Mouse (Mus musculus): ENCODE results near the gene Eif4ebp2. TPM values are rescaled to one million over a fixed set of nuclear protein-coding genes. Genes with fewer than 3 reads are reported as not detected.
A peak's percentile ranks its signal among the peaks of the same experiment; 100 is the strongest.

Eif4ebp2 gene
- polyA plus RNA-seq, 1 experiment from 2014 or later = 50.3 TPM

- Histone ChIP-seq H3K36me3 (no peaks in the 10 kb centered on the region), H3K9me3 (no peaks in the 10 kb centered on the region), H3K27me3 (no peaks in the 10 kb centered on the region), H3K4me2 (no peak overlapping the region), H3K4me3 (no peak overlapping the region), H3K27ac (replicated peaks) (no peak overlapping the region), H3K4me1 (replicated peaks) (peaks cover 3% of the 10 kb centered on the region), H3K9ac (no peak overlapping the region)
- WGBS = 54% methylated on average over 4 of the region's 4 CpGs
- no peak for ATAC-seq (ENCODE audit: low read depth)
These were observed 59.9 kb downstream of the Eif4ebp2 start for GRCm38 (mm10) chr10:61392584-61392983.

- no peak overlapping the region for H3K9ac ChIP-seq
- no peak overlapping the region for H3K4me2 ChIP-seq
- H3K4me3 ChIP-seq = no peak overlapping the region
- 62% methylated on average over 2 of the region's 2 CpGs for WGBS
- H3K9me3 ChIP-seq = no peaks in the 10 kb centered on the region
- ATAC-seq (ENCODE audit: low read depth) = no peak
- no peaks in the 10 kb centered on the region; the same call in 1 of the 2 replicates for H3K27me3 ChIP-seq
- no peaks in the 10 kb centered on the region for H3K36me3 ChIP-seq
- no peak overlapping the region for H3K27ac ChIP-seq (replicated peaks)
- peaks cover 3% of the 10 kb centered on the region for H3K4me1 ChIP-seq (replicated peaks)
These were observed 62.3 kb downstream of the Eif4ebp2 start for GRCm38 (mm10) chr10:61390148-61390547.

- peak overlapping the region; percentile 30; the same call in 1 of the 2 replicates for H3K27ac ChIP-seq (replicated peaks)
- H3K9ac ChIP-seq = no peak overlapping the region
- no peak overlapping the region for H3K4me2 ChIP-seq
- H3K27me3 ChIP-seq = no peaks in the 10 kb centered on the region; the same call in 1 of the 2 replicates
- 20% methylated on average over 5 of the region's 5 CpGs for WGBS
- H3K36me3 ChIP-seq = no peaks in the 10 kb centered on the region
- peak; percentile 90 for ATAC-seq (ENCODE audit: low read depth)
- H3K9me3 ChIP-seq = no peaks in the 10 kb centered on the region
- H3K4me1 ChIP-seq (replicated peaks) = peaks cover 10% of the 10 kb centered on the region
- no peak overlapping the region for H3K4me3 ChIP-seq
These were observed 63.4 kb downstream of the Eif4ebp2 start for GRCm38 (mm10) chr10:61389020-61389419.

GRCm38 (mm10) chr10:61386284-61386683 lies 66.2 kb downstream of the Eif4ebp2 start:
- Histone ChIP-seq H3K27ac (replicated peaks) (no peak overlapping the region), H3K9me3 (no peaks in the 10 kb centered on the region), H3K9ac (no peak overlapping the region), H3K36me3 (no peaks in the 10 kb centered on the region), H3K4me3 (no peak overlapping the region), H3K27me3 (peaks cover 4% of the 10 kb centered on the region), H3K4me1 (replicated peaks) (peaks cover 32% of the 10 kb centered on the region), H3K4me2 (no peak overlapping the region)
- ATAC-seq (ENCODE audit: low read depth) = no peak
- WGBS = 76% methylated on average over 6 of the region's 6 CpGs

GRCm38 (mm10) chr10:61385174-61385573 lies 67.3 kb downstream of the Eif4ebp2 start:
- Histone ChIP-seq H3K4me2 (no peak overlapping the region), H3K36me3 (no peaks in the 10 kb centered on the region), H3K9me3 (no peaks in the 10 kb centered on the region), H3K9ac (no peak overlapping the region), H3K27me3 (peaks cover 9% of the 10 kb centered on the region), H3K27ac (replicated peaks) (no peak overlapping the region), H3K4me3 (no peak overlapping the region), H3K4me1 (replicated peaks) (peaks cover 43% of the 10 kb centered on the region)
- no peak for ATAC-seq (ENCODE audit: low read depth)
- 75% methylated on average over 6 of the region's 6 CpGs for WGBS

DNA sequence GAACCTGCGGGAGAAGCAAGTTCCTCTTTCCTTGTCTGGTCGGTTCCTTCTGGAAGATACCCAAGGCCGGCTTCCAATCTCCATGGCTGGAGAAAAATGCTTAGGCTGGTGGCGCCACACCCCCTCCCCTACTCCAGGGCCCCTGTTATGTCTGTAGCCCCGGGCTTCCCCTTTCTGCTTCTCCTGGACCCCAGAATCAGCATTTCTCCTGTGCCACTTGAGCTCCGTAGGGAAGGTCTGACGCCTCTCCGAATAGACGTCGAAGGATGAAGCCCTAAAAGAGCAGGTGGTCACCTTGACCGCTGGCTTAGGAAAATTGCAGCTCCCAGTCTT lies 68.8 kb downstream of the Eif4ebp2 start:
- H3K27ac ChIP-seq (replicated peaks) = peak overlapping the region; percentile 73
- peak overlapping the region; percentile 83 for H3K9ac ChIP-seq
- H3K27me3 ChIP-seq = peaks cover 9% of the 10 kb centered on the region
- H3K36me3 ChIP-seq = no peaks in the 10 kb centered on the region
- H3K9me3 ChIP-seq = no peaks in the 10 kb centered on the region
- peak; percentile 23 for ATAC-seq (ENCODE audit: low read depth)
- H3K4me1 ChIP-seq (replicated peaks) = peaks cover 55% of the 10 kb centered on the region
- H3K4me2 ChIP-seq = peak overlapping the region; percentile 91
- 6% methylated on average over 11 of the region's 11 CpGs for WGBS
- H3K4me3 ChIP-seq = peak overlapping the region; percentile 66

- Histone ChIP-seq H3K36me3 (no peaks in the 10 kb centered on the region), H3K9ac (peak within 1 kb of the TSS; percentile 83), H3K4me2 (peak within 1 kb of the TSS; percentile 91), H3K27ac (replicated peaks) (peak within 1 kb of the TSS; percentile 73), H3K4me3 (peak within 1 kb of the TSS; percentile 66), H3K4me1 (replicated peaks) (peaks cover 58% of the 10 kb centered on the region), H3K9me3 (no peaks in the 10 kb centered on the region), H3K27me3 (peaks cover 9% of the 10 kb centered on the region)
- peak; percentile 86 for ATAC-seq (ENCODE audit: low read depth)
- WGBS = under 1% methylated on average over 60 of the region's 60 CpGs
These were observed 69.3 kb downstream of the Eif4ebp2 start, which contains the start of gene Pald1 for GRCm38 (mm10) chr10:61383021-61383714. Pald1 (minus strand) TSS chr10:61383530.

DNA sequence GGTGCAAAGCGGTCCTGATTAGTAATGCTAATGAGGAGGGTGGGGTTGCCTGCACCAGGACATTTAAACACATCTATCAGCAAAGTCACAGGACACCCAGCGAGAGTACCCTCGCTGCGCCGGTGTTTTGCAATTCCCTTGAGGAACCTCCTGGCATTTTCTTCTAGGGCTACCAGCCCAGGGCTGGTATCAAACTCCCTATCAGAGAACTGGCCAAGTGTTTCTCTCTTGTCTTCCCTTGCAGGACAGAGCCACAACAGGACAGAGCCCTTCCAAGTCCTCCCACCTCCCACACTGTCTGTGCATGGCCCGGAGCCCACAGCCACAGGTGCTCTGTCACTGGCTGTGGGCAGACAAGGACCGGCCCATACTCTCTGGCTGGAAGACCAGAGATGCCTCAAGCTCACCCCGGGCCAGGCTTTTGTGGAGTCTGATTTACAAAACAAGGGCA lies 70.2 kb downstream of the Eif4ebp2 start:
- H3K27ac ChIP-seq (replicated peaks) = peak overlapping the region; percentile 73
- peaks cover 9% of the 10 kb centered on the region for H3K27me3 ChIP-seq
- H3K4me2 ChIP-seq = peak overlapping the region; percentile 91
- H3K9me3 ChIP-seq = no peaks in the 10 kb centered on the region
- WGBS = under 1% methylated on average over 8 of the region's 8 CpGs
- peak; percentile 23 for ATAC-seq (ENCODE audit: low read depth)
- peaks cover 67% of the 10 kb centered on the region for H3K4me1 ChIP-seq (replicated peaks)
- peak overlapping the region; percentile 83 for H3K9ac ChIP-seq
- no peaks in the 10 kb centered on the region for H3K36me3 ChIP-seq
- peak overlapping the region; percentile 66 for H3K4me3 ChIP-seq

- Histone ChIP-seq H3K4me3 (peak overlapping the region; percentile 66), H3K9me3 (no peaks in the 10 kb centered on the region), H3K36me3 (no peaks in the 10 kb centered on the region), H3K27me3 (peaks cover 9% of the 10 kb centered on the region), H3K4me2 (peak overlapping the region; percentile 91), H3K4me1 (replicated peaks) (peaks cover 69% of the 10 kb centered on the region), H3K27ac (replicated peaks) (peak overlapping the region; percentile 73), H3K9ac (peak overlapping the region; percentile 83)
- 13% methylated on average over 8 of the region's 8 CpGs for WGBS
- ATAC-seq (ENCODE audit: low read depth) = no peak
These were observed 70.6 kb downstream of the Eif4ebp2 start for GRCm38 (mm10) chr10:61381823-61382222.

GRCm38 (mm10) chr10:61380186-61380585 lies 72.3 kb downstream of the Eif4ebp2 start:
- peak overlapping the region; percentile 73 for H3K27ac ChIP-seq (replicated peaks)
- H3K9me3 ChIP-seq = no peaks in the 10 kb centered on the region
- ATAC-seq (ENCODE audit: low read depth) = no peak

GRCm38 (mm10) chr10:61379340-61380040 lies 73.0 kb downstream of the Eif4ebp2 start:
- ATAC-seq (ENCODE audit: low read depth) = no peak
- Histone ChIP-seq H3K4me3 (peak overlapping the region; percentile 66; the same call in 1 of the 2 replicates), H3K27ac (replicated peaks) (peak overlapping the region; percentile 73), H3K36me3 (no peaks in the 10 kb centered on the region), H3K9ac (no peak overlapping the region), H3K4me1 (replicated peaks) (peaks cover 84% of the 10 kb centered on the region), H3K9me3 (no peaks in the 10 kb centered on the region), H3K4me2 (peak overlapping the region; percentile 91), H3K27me3 (peaks cover 9% of the 10 kb centered on the region)
- 80% methylated on average over 13 of the region's 13 CpGs for WGBS

More at GRCm38 (mm10) chr10:61380186-61380585, 72.3 kb downstream of the Eif4ebp2 start:
- H3K4me1 ChIP-seq (replicated peaks) = peaks cover 81% of the 10 kb centered on the region
- H3K4me3 ChIP-seq = peak overlapping the region; percentile 66
- WGBS = 7% methylated on average over 9 of the region's 9 CpGs
- peaks cover 9% of the 10 kb centered on the region for H3K27me3 ChIP-seq
- H3K9ac ChIP-seq = peak overlapping the region; percentile 83
- no peaks in the 10 kb centered on the region for H3K36me3 ChIP-seq
- H3K4me2 ChIP-seq = peak overlapping the region; percentile 91

- H3K27ac ChIP-seq (replicated peaks) = no peak overlapping the region
- ATAC-seq (ENCODE audit: low read depth) = no peak
- H3K27me3 ChIP-seq = peaks cover 9% of the 10 kb centered on the region
- peak overlapping the region; percentile 91; the same call in 1 of the 2 replicates for H3K4me2 ChIP-seq
- peaks cover 81% of the 10 kb centered on the region for H3K4me1 ChIP-seq (replicated peaks)
- no peaks in the 10 kb centered on the region for H3K36me3 ChIP-seq
- H3K4me3 ChIP-seq = no peak overlapping the region
- H3K9ac ChIP-seq = no peak overlapping the region
- 86% methylated on average over 5 of the region's 5 CpGs for WGBS
- 0 out of 2 replicates have a peak, but pooled peaks cover 3% of the 10 kb centered on the region for H3K9me3 ChIP-seq
These were observed 73.8 kb downstream of the Eif4ebp2 start for GRCm38 (mm10) chr10:61378698-61379097.
